Mouse (Mus musculus): ENCODE measurements around the gene Naa15.
"Not testable (repeated sequence)": the region's sequence is repeated elsewhere in the genome, so short reads cannot be mapped to it uniquely, and the experiment has no call there.

The Naa15 gene

GRCm38 (mm10) chr3:51434364-51434763, 19.4 kb downstream of the Naa15 start:
- DNase-seq (ENCODE audit: low read depth, low spot score): not testable (repeated sequence)

DNA sequence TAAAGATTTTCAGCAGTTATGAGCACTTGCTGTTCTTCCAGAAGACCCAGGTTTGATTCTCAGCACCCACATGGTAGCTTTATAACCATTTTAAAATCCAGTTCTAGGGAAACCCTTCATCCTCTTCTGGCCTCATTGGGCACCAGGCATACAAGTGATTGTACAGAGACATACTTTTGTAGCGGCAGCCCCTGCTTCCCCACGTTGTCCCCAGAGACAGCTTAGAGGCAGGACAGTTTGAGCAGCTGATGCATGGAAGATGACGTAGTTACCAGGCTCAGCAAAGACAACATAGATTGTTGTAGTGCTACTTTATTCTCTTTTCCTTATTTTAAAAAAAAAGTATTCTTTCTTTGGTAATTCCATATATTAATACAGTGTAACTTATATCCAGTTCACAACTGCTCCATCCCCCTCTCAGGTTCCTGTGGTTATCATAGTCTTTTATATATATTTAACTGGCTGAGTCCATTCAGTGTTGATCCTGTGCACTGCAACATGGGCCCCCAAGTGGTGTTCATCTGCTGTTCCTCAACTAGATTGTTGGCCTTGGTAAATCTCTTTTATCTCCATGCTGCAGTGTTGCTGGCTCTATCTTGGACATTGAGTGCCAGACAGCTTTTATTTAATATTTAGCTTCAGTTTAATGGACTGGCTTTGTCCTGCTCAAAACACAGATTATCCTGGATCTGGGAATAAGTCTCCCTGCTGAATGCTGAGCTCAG, 20.1 kb downstream of the Naa15 start:
- no peak for DNase-seq (ENCODE audit: low read depth, low spot score)

GRCm38 (mm10) chr3:51468530-51468929, 53.6 kb downstream of the Naa15 start:
- no peak for DNase-seq (ENCODE audit: low read depth, low spot score)

GRCm38 (mm10) chr3:51475706-51476105, 60.8 kb downstream of the Naa15 start:
- DNase-seq (ENCODE audit: low read depth, low spot score): no peak

GRCm38 (mm10) chr3:51479893-51480292, 64.9 kb downstream of the Naa15 start:
- no peak for DNase-seq (ENCODE audit: low read depth, low spot score)

DNA sequence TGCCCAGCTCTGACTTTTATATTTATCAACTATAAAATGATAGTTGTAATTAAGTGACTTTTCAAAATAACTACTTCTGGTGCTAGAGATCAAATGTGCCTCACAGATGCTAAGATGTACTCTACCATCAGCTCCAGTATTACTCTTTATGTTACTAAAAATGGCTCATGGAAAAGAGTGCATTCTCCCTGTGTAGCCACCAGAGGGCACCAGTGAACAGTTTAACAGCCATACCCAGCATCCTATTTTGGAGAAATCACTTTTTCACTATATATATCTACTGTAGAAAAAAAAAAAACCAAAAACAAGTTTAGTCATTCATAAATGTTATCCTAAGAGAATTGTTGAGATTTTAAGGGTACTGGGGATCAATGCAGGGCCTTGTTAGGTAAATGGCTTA, 66.1 kb downstream of the Naa15 start:
- no peak for DNase-seq (ENCODE audit: low read depth, low spot score)

- no peak for DNase-seq (ENCODE audit: low read depth, low spot score)
Observed at GRCm38 (mm10) chr3:51481881-51482280, 66.9 kb downstream of the Naa15 start.

- DNase-seq (ENCODE audit: low read depth, low spot score): no peak
Observed at GRCm38 (mm10) chr3:51482781-51483180, 67.8 kb downstream of the Naa15 start.

DNA sequence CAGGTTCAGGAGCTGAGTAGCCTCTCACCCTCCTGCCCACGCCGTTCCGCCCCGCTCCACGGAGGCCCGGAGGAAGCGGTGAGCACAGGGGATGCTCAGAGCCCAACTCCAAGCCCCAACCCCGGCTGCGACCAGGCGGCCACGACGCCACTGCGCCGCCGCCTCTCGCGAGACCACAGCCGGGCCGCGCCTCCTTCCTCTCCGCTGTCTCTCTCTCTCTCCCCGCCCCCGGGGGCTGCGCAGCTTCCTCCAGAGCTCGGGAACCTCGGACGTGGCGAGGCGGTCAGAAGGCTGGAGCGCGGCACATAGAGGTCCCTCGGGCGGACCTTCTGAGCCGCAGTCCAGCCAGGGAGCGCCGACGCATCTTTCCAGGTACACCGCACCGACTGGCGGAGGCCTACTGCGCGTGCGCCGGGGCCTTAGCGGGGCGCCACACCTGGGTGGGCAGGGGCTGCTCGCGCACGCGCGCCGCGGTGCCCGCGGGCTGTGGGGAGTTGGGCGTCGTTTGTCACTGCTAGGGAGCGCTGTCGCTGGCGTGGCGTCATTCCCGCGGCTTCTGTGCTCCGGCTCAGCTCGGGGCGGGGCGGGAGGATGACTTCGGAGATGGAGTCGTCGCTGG, 68.9 kb downstream of the Naa15 start, which contains the start of gene Rab33b:
TSS of gene Rab33b (plus strand) at position 180 of the 619 bp plus-strand sequence.
- DNase-seq (ENCODE audit: low read depth, low spot score): peak; percentile 90

GRCm38 (mm10) chr3:51484370-51484769, 69.4 kb downstream of the Naa15 start:
- DNase-seq (ENCODE audit: low read depth, low spot score): no peak

GRCm38 (mm10) chr3:51485347-51485746, 70.4 kb downstream of the Naa15 start:
- no peak for DNase-seq (ENCODE audit: low read depth, low spot score)

DNA sequence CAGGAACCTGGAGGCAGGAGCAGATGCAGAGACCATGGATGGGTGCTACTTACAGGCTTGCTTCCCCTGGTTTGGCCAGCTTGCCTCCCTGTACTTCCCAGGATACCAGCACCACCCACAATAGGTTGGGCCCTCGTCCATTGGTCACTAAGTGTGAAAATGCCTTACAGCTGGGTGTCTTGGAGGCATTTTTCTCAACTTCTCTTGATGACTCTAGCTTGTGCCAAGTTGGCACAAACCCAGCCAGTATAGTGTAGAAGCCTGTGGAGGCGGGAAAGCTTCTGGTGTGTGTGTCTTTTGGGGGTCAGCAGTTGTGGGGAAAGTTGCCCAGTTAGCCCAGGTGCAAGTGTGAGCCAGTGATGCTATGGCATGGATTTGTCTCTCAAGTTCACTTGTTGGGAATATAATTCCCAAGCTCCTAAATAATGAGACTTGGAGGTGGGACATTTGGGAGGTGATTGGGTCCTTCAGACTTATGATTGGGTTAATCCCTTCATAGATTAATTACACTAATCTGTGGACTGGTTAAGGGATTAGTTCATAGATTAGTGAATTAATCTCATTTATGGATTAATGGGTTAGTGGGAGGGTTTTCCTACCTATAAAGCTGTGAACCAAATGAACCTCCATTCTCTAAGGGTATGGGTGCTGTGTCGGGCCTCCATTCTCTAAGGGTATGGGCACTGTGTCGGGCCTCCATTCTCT, 71.7 kb downstream of the Naa15 start:
- DNase-seq (ENCODE audit: low read depth, low spot score): no peak

- DNase-seq (ENCODE audit: low read depth, low spot score): no peak
Observed at GRCm38 (mm10) chr3:51490088-51490753, 75.3 kb downstream of the Naa15 start.

GRCm38 (mm10) chr3:51493272-51493838, 78.4 kb downstream of the Naa15 start:
- no peak for DNase-seq (ENCODE audit: low read depth, low spot score)

DNA sequence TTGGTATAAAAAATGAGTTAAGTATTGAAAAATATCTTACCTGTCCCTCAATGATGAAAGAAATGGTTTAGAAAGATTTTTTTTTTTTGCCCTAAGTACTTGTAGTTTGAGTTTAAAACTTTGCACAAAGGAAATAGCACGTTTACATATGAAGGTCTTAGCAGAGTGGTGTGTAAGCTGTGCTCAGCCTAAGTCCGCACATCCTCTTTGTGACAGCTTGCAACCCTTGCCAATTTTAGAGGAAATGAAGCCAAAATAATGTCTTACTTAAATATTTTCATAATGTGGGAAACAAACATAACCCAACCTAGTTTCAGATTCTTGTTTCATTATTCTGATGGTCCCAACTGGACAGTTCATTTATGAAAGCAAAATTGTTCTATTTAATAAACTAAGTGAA, 79.5 kb downstream of the Naa15 start:
- DNase-seq (ENCODE audit: low read depth, low spot score): no peak

DNA sequence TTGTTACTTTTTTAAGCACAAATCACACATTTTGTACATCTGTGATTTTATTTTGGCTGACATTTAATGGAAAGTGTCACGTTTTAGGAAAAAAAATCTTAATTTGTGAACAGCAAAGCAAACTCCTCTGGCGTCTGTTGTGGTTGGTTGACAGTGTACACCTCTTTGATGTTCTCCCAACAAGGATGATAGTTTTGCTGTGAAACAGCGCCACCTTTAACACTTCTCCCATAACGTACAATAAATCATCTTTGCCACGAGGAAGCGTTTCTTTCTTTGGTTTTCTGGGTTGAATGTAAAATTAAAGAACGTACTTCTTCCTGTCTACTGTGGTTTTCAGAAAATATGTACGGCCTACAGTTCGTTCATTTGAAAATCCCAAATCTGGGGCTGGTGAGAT, 80.7 kb downstream of the Naa15 start:
- DNase-seq (ENCODE audit: low read depth, low spot score): no peak

- no peak for DNase-seq (ENCODE audit: low read depth, low spot score)
Observed at GRCm38 (mm10) chr3:51497978-51498377, 83.0 kb downstream of the Naa15 start.

- DNase-seq (ENCODE audit: low read depth, low spot score): no peak
Observed at GRCm38 (mm10) chr3:51498659-51499058, 83.7 kb downstream of the Naa15 start.

DNA sequence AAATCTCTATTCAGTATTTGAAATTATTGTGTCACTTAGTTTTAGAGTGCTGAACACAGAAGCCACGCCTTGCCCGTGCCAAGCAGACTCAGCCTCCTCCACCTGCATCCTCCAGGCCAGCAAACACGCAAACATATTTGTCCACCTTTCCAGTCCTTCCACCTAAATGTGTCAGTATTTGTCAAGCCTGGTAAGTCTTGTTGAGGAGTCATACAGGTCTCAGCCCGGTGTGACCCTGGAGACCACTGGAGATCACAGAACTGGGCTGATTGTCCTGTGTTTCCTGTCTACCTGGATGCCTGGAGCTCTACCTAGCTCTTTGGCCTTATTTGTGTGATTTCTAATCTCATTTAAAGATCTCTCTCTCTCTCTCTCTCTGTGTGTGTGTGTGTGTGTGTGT, 84.9 kb downstream of the Naa15 start:
- no peak for DNase-seq (ENCODE audit: low read depth, low spot score)

- no peak for DNase-seq (ENCODE audit: low read depth, low spot score)
Observed at GRCm38 (mm10) chr3:51504385-51504952, 89.5 kb downstream of the Naa15 start.

GRCm38 (mm10) chr3:51505465-51505864, 90.5 kb downstream of the Naa15 start:
- DNase-seq (ENCODE audit: low read depth, low spot score): no peak
